Mouse (Mus musculus): ENCODE results near the gene Gm44596.
A peak's percentile ranks its signal among the peaks of the same experiment; 100 is the strongest.

- peak; percentile 22; the same call in 1 of the 2 replicates for TF ChIP-seq CTCF (IDR thresholded peaks at IDR 0.05; ENCODE audit: extremely low read depth, insufficient read depth, insufficient read length, insufficient replicate concordance)
- TF ChIP-seq POLR2A (IDR thresholded peaks at IDR 0.05; ENCODE audit: low read depth, low read length), result no peak
Observed at GRCm38 (mm10) chr6:128334397-128335124, 40.7 kb upstream of the Gm44596 start.

Data from spleen, adult 2 months (tissue).